Mouse (Mus musculus): Measurements from ENCODE around the gene Twf2. TPM values are rescaled to one million over a fixed set of nuclear protein-coding genes. Genes with fewer than 3 reads are reported as not detected.
"Not testable (repeated sequence)": the region's sequence is repeated elsewhere in the genome, so short reads cannot be mapped to it uniquely, and the experiment has no call there.

Twf2 gene
- polyA plus RNA-seq, 1 experiment from 2014 or later = 35.9 TPM

- ATAC-seq = no peak
- Histone ChIP-seq H3K9ac (no peak overlapping the region), H3K4me2 (no peak overlapping the region), H3K27me3 (replicated peaks) (0 out of 2 replicates have a peak, but pooled peaks cover under 1% of the 10 kb centered on the region), H3K27ac (no peak overlapping the region), H3K36me3 (no peaks in the 10 kb centered on the region), H3K4me1 (peaks cover 15% of the 10 kb centered on the region), H3K9me3 (replicated peaks) (no peaks in the 10 kb centered on the region), H3K4me3 (no peak overlapping the region)
- 67% methylated on average over 1 of the region's 1 CpGs for WGBS (ENCODE audit: insufficient replicate concordance)
These were observed 35.2 kb upstream of the Twf2 start for GRCm38 (mm10) chr9:106167703-106168102.

GRCm38 (mm10) chr9:106169006-106169405 lies 33.9 kb upstream of the Twf2 start:
- ATAC-seq; H3K27me3 ChIP-seq (replicated peaks); H3K4me3 ChIP-seq; H3K36me3 ChIP-seq; H3K9ac ChIP-seq; H3K4me2 ChIP-seq; H3K27ac ChIP-seq; H3K9me3 ChIP-seq (replicated peaks): not testable (repeated sequence)
- 67% methylated on average over 1 of the region's 1 CpGs for WGBS (ENCODE audit: insufficient replicate concordance)
- peaks cover 28% of the 10 kb centered on the region for H3K4me1 ChIP-seq

DNA sequence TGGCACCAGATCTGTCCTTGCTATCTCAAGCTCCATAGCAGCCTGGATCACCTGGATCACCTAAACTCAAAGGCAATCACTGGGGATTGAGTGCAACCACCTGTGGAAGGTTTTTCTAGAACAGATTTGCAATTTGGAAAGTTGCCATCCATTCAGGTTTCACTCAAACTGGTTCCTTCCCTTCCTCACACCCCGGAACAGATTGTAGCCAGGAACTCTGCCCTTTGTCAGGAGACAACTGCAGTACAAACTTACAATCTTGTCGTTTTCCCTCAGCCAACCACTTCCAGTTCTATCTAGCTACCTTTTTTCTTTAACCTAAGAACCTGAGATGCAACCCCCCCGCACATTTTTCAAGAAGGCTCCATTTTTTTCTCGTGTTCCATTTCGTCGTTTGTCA lies 33.0 kb upstream of the Twf2 start:
- Histone ChIP-seq H3K9me3 (replicated peaks) (no peaks in the 10 kb centered on the region), H3K4me2 (peak overlapping the region; percentile 93), H3K27ac (no peak overlapping the region), H3K4me1 (peaks cover 36% of the 10 kb centered on the region), H3K27me3 (replicated peaks) (no peaks in the 10 kb centered on the region), H3K36me3 (peaks cover 15% of the 10 kb centered on the region; the same call in 1 of the 2 replicates), H3K4me3 (no peak overlapping the region), H3K9ac (peak overlapping the region; percentile 89; the same call in 1 of the 2 replicates)
- WGBS (ENCODE audit: insufficient replicate concordance) = 40% methylated on average over 6 of the region's 6 CpGs
- no peak for ATAC-seq

DNA sequence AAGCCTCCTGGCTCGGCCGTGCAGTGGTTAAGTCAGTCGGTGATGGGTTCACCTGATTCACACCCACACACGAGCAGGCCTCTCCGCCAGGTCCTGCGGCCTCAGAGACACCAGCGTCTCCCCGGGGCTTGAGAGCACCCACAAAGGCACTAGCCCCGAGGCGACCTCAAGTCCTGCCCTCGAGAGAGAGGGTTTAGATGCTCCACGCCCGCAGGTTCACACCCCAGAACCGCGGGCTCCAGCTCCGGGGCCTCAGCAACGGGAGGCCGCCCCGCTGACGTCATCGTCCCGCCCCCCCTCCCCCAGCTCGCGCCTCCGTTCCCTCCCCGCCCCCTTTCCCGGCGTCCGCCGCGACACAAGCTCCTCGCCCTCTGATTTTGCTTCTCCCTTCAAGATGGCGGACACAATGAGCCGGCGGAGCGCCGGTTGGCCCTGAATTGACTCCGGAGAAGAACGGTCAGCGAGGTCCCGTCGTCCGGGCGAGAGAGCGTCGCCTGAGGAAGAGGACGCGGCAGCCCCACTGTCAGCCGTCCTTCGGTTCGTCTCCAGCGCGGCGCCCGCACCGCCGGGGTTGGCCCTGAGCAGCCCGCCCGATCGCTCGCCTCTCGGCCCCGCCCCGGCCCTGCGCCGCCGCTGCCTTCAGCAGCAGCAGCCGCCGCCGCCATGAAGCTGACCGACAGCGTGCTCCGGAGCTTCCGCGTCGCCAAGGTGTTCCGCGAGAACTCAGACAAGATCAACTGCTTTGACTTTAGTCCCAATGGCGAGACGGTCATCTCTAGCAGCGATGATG lies 32.2 kb upstream of the Twf2 start, which contains the start of gene Wdr82:
TSS of gene Wdr82 (plus strand) at position 373 of the 790 bp plus-strand sequence.
- Histone ChIP-seq H3K9me3 (replicated peaks) (no peaks in the 10 kb centered on the region), H3K27ac (peak within 1 kb of the TSS; percentile 92), H3K9ac (peak within 1 kb of the TSS; percentile 89), H3K4me3 (peak within 1 kb of the TSS; percentile 92), H3K27me3 (replicated peaks) (no peaks in the 10 kb centered on the region), H3K4me1 (peaks cover 44% of the 10 kb centered on the region), H3K4me2 (peak within 1 kb of the TSS; percentile 93), H3K36me3 (peaks cover 21% of the 10 kb centered on the region)
- peak; percentile 93 for ATAC-seq
- under 1% methylated on average over 78 of the region's 81 CpGs for WGBS (ENCODE audit: insufficient replicate concordance)

GRCm38 (mm10) chr9:106171346-106172158 lies 31.4 kb upstream of the Twf2 start:
- peaks cover 29% of the 10 kb centered on the region for H3K36me3 ChIP-seq
- WGBS (ENCODE audit: insufficient replicate concordance) = 2% methylated on average over 30 of the region's 30 CpGs
- peaks cover 46% of the 10 kb centered on the region for H3K4me1 ChIP-seq
- no peaks in the 10 kb centered on the region for H3K27me3 ChIP-seq (replicated peaks)
- ATAC-seq = peak; percentile 43
- no peaks in the 10 kb centered on the region for H3K9me3 ChIP-seq (replicated peaks)
- peak overlapping the region; percentile 93 for H3K4me2 ChIP-seq
- peak overlapping the region; percentile 92 for H3K27ac ChIP-seq
- peak overlapping the region; percentile 89 for H3K9ac ChIP-seq
- H3K4me3 ChIP-seq = peak overlapping the region; percentile 92

DNA sequence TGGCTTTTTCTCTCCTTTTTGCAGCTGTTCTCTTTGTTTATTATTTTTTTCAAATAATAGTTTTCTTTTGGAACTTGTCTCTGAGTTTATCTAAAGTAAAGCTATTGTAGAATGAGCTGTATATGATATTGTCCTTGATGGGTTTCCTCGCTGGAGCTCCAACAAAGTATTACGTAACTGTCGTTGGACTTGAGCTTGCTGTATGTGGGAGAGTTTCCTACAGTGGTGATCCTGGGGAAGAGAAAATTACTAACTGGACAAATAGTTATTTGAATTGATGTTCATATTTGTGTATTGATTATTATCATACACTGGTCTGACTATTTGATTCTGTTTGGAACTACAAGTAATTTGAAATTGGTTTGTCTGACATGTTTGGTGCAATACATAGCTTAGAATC lies 30.4 kb upstream of the Twf2 start:
- H3K9ac ChIP-seq = peak overlapping the region; percentile 89
- ATAC-seq = no peak

GRCm38 (mm10) chr9:106173363-106173762 lies 29.5 kb upstream of the Twf2 start:
- WGBS (ENCODE audit: insufficient replicate concordance) = 51% methylated on average over 2 of the region's 2 CpGs
- Histone ChIP-seq H3K4me1 (peaks cover 46% of the 10 kb centered on the region), H3K4me3 (peak overlapping the region; percentile 92), H3K9ac (peak overlapping the region; percentile 89), H3K27me3 (replicated peaks) (no peaks in the 10 kb centered on the region), H3K4me2 (peak overlapping the region; percentile 93), H3K36me3 (peaks cover 47% of the 10 kb centered on the region), H3K9me3 (replicated peaks) (no peaks in the 10 kb centered on the region), H3K27ac (no peak overlapping the region)
- ATAC-seq = no peak

More for the DNA sequence above, 30.4 kb upstream of the Twf2 start:
- Histone ChIP-seq H3K4me1 (peaks cover 46% of the 10 kb centered on the region), H3K36me3 (peaks cover 39% of the 10 kb centered on the region), H3K9me3 (replicated peaks) (no peaks in the 10 kb centered on the region), H3K4me3 (peak overlapping the region; percentile 92), H3K27me3 (replicated peaks) (no peaks in the 10 kb centered on the region), H3K4me2 (peak overlapping the region; percentile 93), H3K27ac (no peak overlapping the region)
- WGBS (ENCODE audit: insufficient replicate concordance) = 5% methylated on average over 3 of the region's 3 CpGs

GRCm38 (mm10) chr9:106175552-106176200 lies 27.2 kb upstream of the Twf2 start:
- no peaks in the 10 kb centered on the region for H3K27me3 ChIP-seq (replicated peaks)
- 0 out of 2 replicates have a peak overlapping the region, but pooled peaks have one; percentile 6 for H3K4me2 ChIP-seq
- H3K36me3 ChIP-seq = peaks cover 70% of the 10 kb centered on the region
- no peaks in the 10 kb centered on the region for H3K9me3 ChIP-seq (replicated peaks)
- H3K4me1 ChIP-seq = peaks cover 37% of the 10 kb centered on the region
- ATAC-seq = no peak
- H3K27ac ChIP-seq = no peak overlapping the region
- H3K4me3 ChIP-seq = no peak overlapping the region
- H3K9ac ChIP-seq = no peak overlapping the region; the same call in 1 of the 2 replicates
- 58% methylated on average over 3 of the region's 3 CpGs for WGBS (ENCODE audit: insufficient replicate concordance)

GRCm38 (mm10) chr9:106176769-106177168 lies 26.1 kb upstream of the Twf2 start:
- no peaks in the 10 kb centered on the region for H3K9me3 ChIP-seq (replicated peaks)
- H3K36me3 ChIP-seq = peaks cover 81% of the 10 kb centered on the region
- H3K4me1 ChIP-seq = peaks cover 37% of the 10 kb centered on the region
- no peak overlapping the region for H3K27ac ChIP-seq
- no peak for ATAC-seq
- no peak overlapping the region for H3K4me2 ChIP-seq
- 83% methylated on average over 5 of the region's 5 CpGs for WGBS (ENCODE audit: insufficient replicate concordance)
- H3K9ac ChIP-seq = no peak overlapping the region
- H3K4me3 ChIP-seq = no peak overlapping the region
- no peaks in the 10 kb centered on the region for H3K27me3 ChIP-seq (replicated peaks)

DNA sequence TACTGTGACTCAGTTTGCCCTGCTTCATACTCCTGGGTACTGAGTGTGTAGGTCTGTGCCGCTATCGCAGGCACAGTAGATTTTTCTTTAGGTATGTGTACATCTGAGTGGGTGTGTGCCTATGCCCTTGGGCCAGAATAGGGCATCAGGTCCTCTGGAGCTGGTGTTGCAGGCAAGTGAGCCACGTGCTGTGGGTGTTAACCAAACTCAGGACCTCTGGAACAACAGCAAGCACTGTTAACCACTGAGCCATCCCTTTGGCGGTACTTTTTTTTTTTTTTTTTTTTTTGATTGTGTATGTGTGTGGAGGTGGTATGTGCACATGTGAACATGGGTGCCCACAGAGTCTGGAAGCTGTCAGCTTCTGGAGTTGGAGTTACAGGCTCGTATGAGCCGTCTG lies 25.1 kb upstream of the Twf2 start:
- Histone ChIP-seq H3K36me3 (peaks cover 91% of the 10 kb centered on the region), H3K27me3 (replicated peaks) (no peaks in the 10 kb centered on the region), H3K9me3 (replicated peaks) (no peaks in the 10 kb centered on the region), H3K4me3 (no peak overlapping the region), H3K4me2 (no peak overlapping the region), H3K9ac (no peak overlapping the region), H3K4me1 (peaks cover 30% of the 10 kb centered on the region), H3K27ac (no peak overlapping the region)
- ATAC-seq = no peak
- 93% methylated on average over 6 of the region's 6 CpGs for WGBS (ENCODE audit: insufficient replicate concordance)

DNA sequence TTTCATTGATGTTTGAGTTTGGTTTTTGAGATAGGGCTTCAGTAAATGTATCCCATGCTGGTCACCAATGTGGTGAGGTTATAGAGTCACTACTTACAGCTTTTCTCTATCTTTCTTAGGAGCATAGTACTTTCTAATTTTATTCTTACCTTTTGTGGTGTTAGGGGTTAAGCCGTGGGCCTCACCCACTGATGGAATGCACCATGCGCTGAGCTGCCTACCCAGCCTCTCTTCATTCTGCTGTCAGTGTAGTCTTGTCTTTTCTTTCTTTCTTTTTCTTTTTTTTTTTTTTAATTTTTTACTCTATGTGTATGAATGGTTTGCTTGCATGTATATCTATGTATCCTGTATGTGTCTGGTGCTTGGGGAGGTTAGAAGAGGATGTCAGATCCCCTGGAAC lies 23.5 kb upstream of the Twf2 start:
- Histone ChIP-seq H3K27ac (no peak overlapping the region), H3K36me3 (peaks cover 96% of the 10 kb centered on the region), H3K27me3 (replicated peaks) (no peaks in the 10 kb centered on the region), H3K4me3 (no peak overlapping the region), H3K9me3 (replicated peaks) (no peaks in the 10 kb centered on the region), H3K9ac (no peak overlapping the region), H3K4me1 (peaks cover 14% of the 10 kb centered on the region), H3K4me2 (no peak overlapping the region)
- no peak for ATAC-seq
- WGBS (ENCODE audit: insufficient replicate concordance) = 83% methylated on average over 2 of the region's 2 CpGs

All from liver, embryonic 12.5 days (tissue).